Mouse (Mus musculus): ENCODE measurements at regions not wholly inside any gene's neighbourhood (a gene's known extent, or its start where the extent isn't known, plus 50 kb on each side); places are given as distances from the start of the nearest gene placed in this dataset.

- no peaks in the 10 kb centered on the region for H3K4me1 ChIP-seq
- H3K36me3 ChIP-seq (replicated peaks; ENCODE audit: low read length) = no peaks in the 10 kb centered on the region
- H3K9me3 ChIP-seq = no peaks in the 10 kb centered on the region
- H3K27me3 ChIP-seq (replicated peaks) = no peaks in the 10 kb centered on the region
- no peak overlapping the region for H3K4me3 ChIP-seq (replicated peaks)
- no peak for TF ChIP-seq FLI1 (IDR thresholded peaks at IDR 0.05; ENCODE audit: low read length)
- TF ChIP-seq GATA1 (IDR thresholded peaks at IDR 0.05; ENCODE audit: borderline replicate concordance, low read length) = no peak
Observed at GRCm38 (mm10) chr9:87784872-87785271, 53.8 kb upstream of the Tbx18 start.

GRCm38 (mm10) chr9:87811746-87812145, 80.7 kb upstream of the Tbx18 start:
- Histone ChIP-seq H3K4me3 (replicated peaks) (no peak overlapping the region), H3K27me3 (replicated peaks) (no peaks in the 10 kb centered on the region), H3K4me1 (no peaks in the 10 kb centered on the region), H3K9me3 (peaks cover 9% of the 10 kb centered on the region), H3K36me3 (replicated peaks; ENCODE audit: low read length) (no peaks in the 10 kb centered on the region)
- TF ChIP-seq GATA1 (IDR thresholded peaks at IDR 0.05; ENCODE audit: borderline replicate concordance, low read length) (no peak), FLI1 (IDR thresholded peaks at IDR 0.05; ENCODE audit: low read length) (no peak)

GRCm38 (mm10) chr9:87822276-87822675, 91.2 kb upstream of the Tbx18 start:
- Histone ChIP-seq H3K36me3 (replicated peaks; ENCODE audit: low read length) (no peaks in the 10 kb centered on the region), H3K4me1 (no peaks in the 10 kb centered on the region), H3K9me3 (peaks cover 3% of the 10 kb centered on the region; the same call in 1 of the 2 replicates), H3K27me3 (replicated peaks) (no peaks in the 10 kb centered on the region), H3K4me3 (replicated peaks) (no peak overlapping the region)
- TF ChIP-seq GATA1 (IDR thresholded peaks at IDR 0.05; ENCODE audit: borderline replicate concordance, low read length) (no peak), FLI1 (IDR thresholded peaks at IDR 0.05; ENCODE audit: low read length) (no peak)

- H3K36me3 ChIP-seq (replicated peaks; ENCODE audit: low read length) = no peaks in the 10 kb centered on the region
- no peak for TF ChIP-seq FLI1 (IDR thresholded peaks at IDR 0.05; ENCODE audit: low read length)
- no peak for TF ChIP-seq GATA1 (IDR thresholded peaks at IDR 0.05; ENCODE audit: borderline replicate concordance, low read length)
- no peak overlapping the region for H3K4me3 ChIP-seq (replicated peaks)
- H3K9me3 ChIP-seq = peaks cover 3% of the 10 kb centered on the region; the same call in 1 of the 2 replicates
- H3K27me3 ChIP-seq (replicated peaks) = no peaks in the 10 kb centered on the region
- H3K4me1 ChIP-seq = no peaks in the 10 kb centered on the region
Observed at GRCm38 (mm10) chr9:87824691-87825230, 93.7 kb upstream of the Tbx18 start.

GRCm38 (mm10) chr9:87843898-87844297, 112.8 kb upstream of the Tbx18 start:
- Histone ChIP-seq H3K27me3 (replicated peaks) (no peaks in the 10 kb centered on the region), H3K9me3 (peaks cover 7% of the 10 kb centered on the region), H3K4me1 (no peaks in the 10 kb centered on the region), H3K4me3 (replicated peaks) (no peak overlapping the region), H3K36me3 (replicated peaks; ENCODE audit: low read length) (no peaks in the 10 kb centered on the region)
- TF ChIP-seq FLI1 (IDR thresholded peaks at IDR 0.05; ENCODE audit: low read length) (no peak), GATA1 (IDR thresholded peaks at IDR 0.05; ENCODE audit: borderline replicate concordance, low read length) (no peak)

- Histone ChIP-seq H3K27me3 (replicated peaks) (no peaks in the 10 kb centered on the region), H3K4me3 (replicated peaks) (no peak overlapping the region), H3K4me1 (no peaks in the 10 kb centered on the region), H3K36me3 (replicated peaks; ENCODE audit: low read length) (no peaks in the 10 kb centered on the region), H3K9me3 (peaks cover 7% of the 10 kb centered on the region)
- TF ChIP-seq FLI1 (IDR thresholded peaks at IDR 0.05; ENCODE audit: low read length) (no peak), GATA1 (IDR thresholded peaks at IDR 0.05; ENCODE audit: borderline replicate concordance, low read length) (no peak)
Observed at GRCm38 (mm10) chr9:87844453-87844852, 113.4 kb upstream of the Tbx18 start.

- TF ChIP-seq FLI1 (IDR thresholded peaks at IDR 0.05; ENCODE audit: low read length) (no peak), GATA1 (IDR thresholded peaks at IDR 0.05; ENCODE audit: borderline replicate concordance, low read length) (no peak)
- Histone ChIP-seq H3K36me3 (replicated peaks; ENCODE audit: low read length) (no peaks in the 10 kb centered on the region), H3K9me3 (peaks cover 5% of the 10 kb centered on the region), H3K4me3 (replicated peaks) (no peak overlapping the region), H3K27me3 (replicated peaks) (no peaks in the 10 kb centered on the region), H3K4me1 (no peaks in the 10 kb centered on the region)
Observed at GRCm38 (mm10) chr9:87848882-87849281, 117.8 kb upstream of the Tbx18 start.

- TF ChIP-seq FLI1 (IDR thresholded peaks at IDR 0.05; ENCODE audit: low read length) (no peak), GATA1 (IDR thresholded peaks at IDR 0.05; ENCODE audit: borderline replicate concordance, low read length) (no peak)
- H3K36me3 ChIP-seq (replicated peaks; ENCODE audit: low read length) = no peaks in the 10 kb centered on the region
- H3K9me3 ChIP-seq = peaks cover 6% of the 10 kb centered on the region
- no peaks in the 10 kb centered on the region for H3K27me3 ChIP-seq (replicated peaks)
- H3K4me1 ChIP-seq = no peaks in the 10 kb centered on the region
- H3K4me3 ChIP-seq (replicated peaks) = no peak overlapping the region
Observed at GRCm38 (mm10) chr9:87850133-87850532, 119.1 kb upstream of the Tbx18 start.

GRCm38 (mm10) chr9:87861588-87861987, 130.5 kb upstream of the Tbx18 start:
- H3K4me1 ChIP-seq = no peaks in the 10 kb centered on the region
- H3K9me3 ChIP-seq = 0 out of 2 replicates have a peak, but pooled peaks cover 6% of the 10 kb centered on the region
- no peaks in the 10 kb centered on the region for H3K36me3 ChIP-seq (replicated peaks; ENCODE audit: low read length)
- TF ChIP-seq FLI1 (IDR thresholded peaks at IDR 0.05; ENCODE audit: low read length) = no peak
- TF ChIP-seq GATA1 (IDR thresholded peaks at IDR 0.05; ENCODE audit: borderline replicate concordance, low read length) = no peak
- H3K4me3 ChIP-seq (replicated peaks) = no peak overlapping the region
- no peaks in the 10 kb centered on the region for H3K27me3 ChIP-seq (replicated peaks)

GRCm38 (mm10) chr9:87865236-87865635, 134.2 kb upstream of the Tbx18 start:
- Histone ChIP-seq H3K36me3 (replicated peaks; ENCODE audit: low read length) (no peaks in the 10 kb centered on the region), H3K27me3 (replicated peaks) (no peaks in the 10 kb centered on the region), H3K4me1 (no peaks in the 10 kb centered on the region), H3K9me3 (peaks cover 11% of the 10 kb centered on the region), H3K4me3 (replicated peaks) (no peak overlapping the region)
- no peak for TF ChIP-seq GATA1 (IDR thresholded peaks at IDR 0.05; ENCODE audit: borderline replicate concordance, low read length)
- no peak for TF ChIP-seq FLI1 (IDR thresholded peaks at IDR 0.05; ENCODE audit: low read length)

Measured in megakaryocyte, embryonic 14.5 days (primary cell).